Mouse (Mus musculus) ovary, postnatal 10 days (tissue): Measurements from ENCODE around the gene Smc5.

Experiments
- DNase-seq: peaks from one replicate; pipeline ENCODE4 v3.0.0; 2022; ENCODE audit warnings: low spot score

The Smc5 gene

DNA sequence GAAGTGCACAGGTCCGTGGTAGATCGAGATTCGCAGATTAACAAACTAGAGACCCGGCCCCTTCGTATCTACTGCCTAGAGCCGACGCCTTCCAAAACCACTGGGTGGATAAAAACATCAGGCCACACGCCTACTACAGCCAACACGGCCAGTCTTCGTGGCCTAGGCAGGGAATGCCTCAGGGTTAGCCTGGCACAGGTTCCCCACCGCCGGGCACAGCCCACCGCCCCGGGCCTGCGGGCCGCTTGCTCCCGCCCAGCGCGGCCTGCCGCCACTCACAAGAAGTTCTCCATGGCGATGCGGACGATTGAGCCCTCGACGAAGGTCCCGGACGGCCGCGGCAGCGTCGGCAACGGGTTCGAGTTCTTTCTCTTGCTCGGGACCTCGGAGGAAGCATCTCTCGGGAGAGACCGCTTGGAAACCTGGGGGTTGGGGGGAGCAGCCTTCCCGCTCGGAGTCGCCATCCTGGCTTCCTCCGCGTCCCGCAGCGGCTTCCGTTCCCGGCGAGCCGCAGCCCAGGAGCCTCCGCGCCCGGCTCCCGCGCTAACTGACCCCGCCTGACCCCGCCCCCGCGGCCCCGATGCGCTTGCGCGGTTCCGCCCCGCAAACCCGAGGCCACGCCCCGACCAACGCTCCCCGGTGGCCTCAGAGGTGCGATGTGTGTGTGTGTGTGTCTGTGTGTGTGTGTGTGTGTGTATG is at the start of gene Smc5:
TSS of gene Smc5 (minus strand) at position 543 of the 699 bp plus-strand sequence.
- DNase-seq, result peak; percentile 92

DNA sequence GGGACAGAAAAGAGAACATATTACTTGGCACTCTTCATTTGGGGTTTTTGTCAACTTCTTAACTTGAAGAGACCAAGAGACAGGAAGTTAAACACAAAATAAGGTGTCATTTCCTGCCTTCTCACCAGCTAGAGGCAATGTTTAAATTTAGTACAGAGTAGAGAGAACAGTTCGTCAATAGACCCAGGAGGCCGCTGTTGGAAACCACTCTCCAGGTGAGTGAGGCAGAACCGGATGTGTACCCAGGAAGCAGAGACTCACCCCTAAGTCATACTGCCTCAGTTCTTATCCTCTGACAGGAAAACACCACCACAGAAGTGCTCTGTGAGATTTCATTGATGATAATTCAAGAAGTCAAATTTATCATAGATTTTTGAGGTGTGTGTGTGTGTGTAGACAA is 49.4 kb upstream of the Smc5 start:
- DNase-seq, result no peak

DNA sequence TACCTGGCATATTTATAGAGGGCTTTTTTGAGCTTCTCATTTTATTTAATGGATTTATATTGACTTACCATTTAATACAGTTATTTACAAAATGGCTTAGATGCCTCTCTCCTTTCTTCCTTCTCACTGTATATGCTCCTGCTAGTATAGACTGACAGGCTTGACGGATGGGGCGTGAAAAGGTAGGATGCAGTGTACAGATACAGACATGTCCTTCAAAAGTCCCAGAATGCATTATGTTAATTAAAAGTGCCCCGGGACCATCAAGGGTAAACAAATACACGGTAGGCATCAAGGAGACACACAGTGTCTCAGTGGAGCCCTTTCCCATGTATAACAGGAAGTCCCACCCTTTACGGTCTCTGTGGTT is 44.3 kb upstream of the Smc5 start:
- no peak for DNase-seq

DNA sequence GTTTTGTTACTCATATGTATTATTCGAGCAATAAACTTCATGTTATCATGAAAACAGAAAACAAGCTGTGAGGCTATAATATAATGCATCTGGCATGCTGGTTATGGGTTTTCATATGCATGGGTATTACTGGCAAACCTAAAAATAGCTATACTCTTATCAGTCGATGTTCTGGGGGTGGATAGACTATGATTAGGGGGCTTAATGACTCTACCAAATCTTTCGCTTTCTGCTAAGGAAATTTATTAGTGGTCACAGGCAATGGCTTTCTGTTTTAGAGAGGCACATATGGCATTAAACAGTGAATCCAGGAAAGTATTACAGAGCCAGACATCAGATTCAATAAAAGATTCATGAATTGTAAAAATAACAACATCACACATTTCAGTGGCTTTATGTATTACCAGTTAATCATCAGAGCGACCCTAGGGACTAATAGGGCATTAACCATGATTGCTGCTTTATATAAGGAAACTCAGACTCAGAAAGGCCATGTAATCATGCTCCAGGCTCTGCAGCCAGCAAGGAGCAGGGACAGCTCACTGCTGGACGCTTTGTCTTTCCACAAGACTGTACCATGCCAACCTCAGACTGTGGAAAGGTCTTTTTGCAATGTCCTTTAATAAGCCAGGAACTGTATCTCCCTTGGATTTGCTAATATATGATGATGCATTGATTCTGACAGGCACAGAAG is 43.7 kb upstream of the Smc5 start:
- no peak for DNase-seq

DNA sequence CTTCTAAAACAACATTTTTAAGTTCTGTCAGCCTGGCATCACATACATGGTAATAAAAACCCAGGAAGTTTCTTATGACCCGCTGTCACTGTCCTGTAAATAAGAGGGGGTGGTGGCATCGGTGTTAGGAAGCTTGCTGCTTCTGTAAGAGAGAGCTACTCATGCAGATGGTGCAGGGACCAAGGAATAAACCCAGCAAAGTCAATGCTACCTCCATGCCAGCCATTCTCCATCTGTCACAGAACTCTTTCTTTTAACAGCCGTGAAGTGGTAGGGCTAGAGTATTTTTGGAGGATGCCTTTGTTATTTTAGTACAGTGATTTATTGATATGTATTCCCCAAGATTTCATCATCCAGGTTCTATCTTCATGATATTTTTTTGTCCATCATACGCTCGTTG is 43.2 kb upstream of the Smc5 start:
- DNase-seq, result no peak

DNA sequence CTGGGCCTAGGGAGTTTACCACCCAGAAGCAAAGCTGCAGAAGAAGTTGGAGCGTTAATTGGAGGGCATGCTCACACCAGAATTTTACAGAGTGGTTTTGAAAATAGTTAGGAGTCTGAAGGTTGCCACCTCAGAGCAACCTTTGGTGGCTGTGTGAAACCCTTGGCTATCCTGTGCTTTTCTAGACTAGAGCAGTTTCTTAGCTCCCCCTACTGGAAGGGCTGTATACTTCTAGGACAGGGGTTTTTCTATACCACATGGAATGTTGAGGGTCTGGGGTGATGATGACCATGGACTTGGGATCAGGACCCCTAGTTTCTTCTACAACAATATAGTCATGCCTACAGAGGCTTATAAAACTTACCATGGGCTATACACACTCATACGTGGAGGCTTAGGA is 36.3 kb upstream of the Smc5 start:
- DNase-seq, result no peak

DNA sequence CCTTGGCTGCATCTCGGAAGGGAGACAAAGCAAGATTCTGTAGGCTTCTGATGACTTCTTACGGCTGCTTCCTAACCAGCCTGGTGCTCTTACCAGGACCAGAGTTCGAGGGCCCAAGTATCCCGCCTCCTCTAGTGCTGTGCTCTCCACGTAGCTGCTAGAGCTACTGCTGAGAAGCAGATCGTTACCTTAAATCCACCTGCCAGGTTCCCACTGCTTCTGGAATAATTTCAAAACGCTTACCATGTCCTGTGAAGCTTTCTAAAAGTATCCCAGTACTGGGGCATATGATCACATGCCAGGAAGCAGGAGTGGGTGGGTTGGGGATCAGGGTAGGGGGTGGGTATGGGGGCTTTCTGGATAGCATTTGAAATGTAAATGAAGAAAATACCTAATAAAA is 33.0 kb upstream of the Smc5 start:
- no peak for DNase-seq

DNA sequence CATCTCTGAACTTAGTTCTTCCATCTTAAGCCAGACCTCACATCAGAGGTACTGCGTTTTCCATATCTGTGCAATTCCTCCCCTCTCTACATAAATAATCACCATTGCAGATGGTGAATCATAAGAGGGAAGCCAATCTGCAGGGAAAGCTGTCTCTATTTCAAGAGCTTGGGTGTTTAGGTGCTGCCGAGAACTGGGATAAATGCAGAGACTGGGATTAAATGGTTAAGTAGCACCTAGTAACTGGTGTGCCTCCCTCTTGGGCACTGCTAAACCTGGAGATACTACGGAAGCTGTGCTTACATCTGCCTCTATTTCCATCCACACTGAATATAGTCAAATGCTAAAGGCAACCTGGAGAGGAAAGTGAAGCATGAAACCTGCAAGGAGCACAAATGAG is 26.3 kb upstream of the Smc5 start:
- no peak for DNase-seq

DNA sequence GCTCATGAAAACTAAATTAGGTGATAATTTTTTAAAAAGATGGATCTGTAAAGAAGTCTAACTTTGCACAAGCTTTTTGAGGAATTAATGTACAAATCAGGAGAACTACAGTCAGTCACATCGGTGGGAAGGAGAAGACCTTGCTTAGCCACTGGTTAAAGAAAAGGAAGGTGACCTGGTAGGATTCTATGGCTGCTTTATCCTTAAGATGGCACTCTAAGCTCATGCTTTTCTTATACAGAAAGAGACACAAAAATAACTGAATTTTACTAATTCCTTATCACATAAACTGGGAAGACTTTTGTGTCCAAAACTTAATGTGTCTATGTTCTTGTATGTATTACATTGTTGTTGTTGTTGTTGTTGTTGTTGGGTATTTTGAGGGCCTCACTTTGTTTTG is 25.2 kb upstream of the Smc5 start:
- DNase-seq, result no peak

DNA sequence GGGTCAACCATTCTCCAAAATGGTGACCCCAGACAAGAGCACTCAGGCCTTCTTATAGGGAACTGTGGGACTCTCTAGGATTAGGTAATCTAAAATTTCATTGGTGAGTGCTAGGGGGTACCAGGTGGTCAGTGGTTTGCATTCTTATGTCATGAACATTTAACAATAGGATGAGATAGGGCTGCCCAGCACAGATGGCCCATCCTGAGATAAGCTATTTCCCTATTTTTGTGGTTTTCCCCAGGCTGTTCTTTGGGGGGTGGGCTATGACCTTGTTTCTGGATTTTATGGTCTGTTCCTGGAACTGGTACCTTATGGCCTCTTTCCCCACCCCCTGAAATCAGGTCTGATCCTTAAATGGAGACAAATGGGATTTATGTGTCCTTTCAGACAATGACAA is 23.5 kb upstream of the Smc5 start:
- no peak for DNase-seq

DNA sequence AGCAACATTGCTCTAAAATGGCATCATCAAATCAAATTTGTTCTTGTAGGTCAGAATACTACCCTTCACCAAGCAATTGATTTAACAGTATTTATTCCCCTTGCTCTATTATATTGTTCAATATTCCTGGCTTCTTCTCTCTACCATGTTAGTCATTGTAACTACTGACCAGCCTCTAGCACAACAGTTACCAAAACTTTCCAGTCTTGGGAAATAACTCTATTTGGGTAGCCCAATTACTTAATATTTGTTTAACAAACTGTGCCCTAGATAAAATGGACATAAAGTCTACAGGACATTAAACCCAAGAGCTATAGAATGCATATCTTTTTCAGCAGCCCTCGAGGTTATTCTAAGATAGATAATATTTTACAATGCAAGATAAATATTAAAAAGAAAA is 15.6 kb upstream of the Smc5 start:
- no peak for DNase-seq

DNA sequence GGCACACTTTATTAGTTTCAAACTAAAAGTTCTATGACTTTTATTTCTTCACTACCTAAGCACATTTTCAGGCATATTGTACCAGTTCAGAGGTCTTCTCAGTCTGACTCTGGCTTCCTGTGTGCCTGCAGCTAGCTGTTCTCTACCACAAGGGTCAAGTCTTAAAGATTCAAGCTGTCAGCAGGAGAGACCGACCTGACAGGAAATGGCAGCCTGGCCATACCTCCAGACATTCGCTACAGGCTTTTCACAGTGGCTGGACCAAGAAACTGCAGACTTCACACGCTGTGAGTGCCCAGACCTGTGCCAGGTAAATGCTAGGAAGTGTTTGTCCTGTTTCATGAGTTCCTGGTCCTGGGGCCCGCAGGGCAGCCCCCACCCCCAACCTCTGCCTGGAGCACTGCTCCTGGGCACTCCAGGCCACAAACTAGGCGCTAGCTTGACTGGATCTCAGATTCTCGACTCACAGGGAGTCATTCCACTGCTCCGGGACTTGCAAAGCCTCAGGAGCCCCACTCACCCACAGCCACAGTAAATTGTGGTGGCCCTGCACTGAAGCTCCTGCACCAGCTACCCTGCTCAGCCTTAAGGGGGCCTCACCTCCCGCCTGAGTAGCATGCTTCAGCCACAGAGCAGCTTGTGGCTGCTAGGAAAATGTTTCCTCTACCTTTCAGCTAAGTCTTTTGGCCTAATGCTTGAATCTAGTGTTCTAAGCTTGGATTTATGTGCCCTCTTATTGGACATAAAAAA is 8.4 kb upstream of the Smc5 start:
- no peak for DNase-seq

DNA sequence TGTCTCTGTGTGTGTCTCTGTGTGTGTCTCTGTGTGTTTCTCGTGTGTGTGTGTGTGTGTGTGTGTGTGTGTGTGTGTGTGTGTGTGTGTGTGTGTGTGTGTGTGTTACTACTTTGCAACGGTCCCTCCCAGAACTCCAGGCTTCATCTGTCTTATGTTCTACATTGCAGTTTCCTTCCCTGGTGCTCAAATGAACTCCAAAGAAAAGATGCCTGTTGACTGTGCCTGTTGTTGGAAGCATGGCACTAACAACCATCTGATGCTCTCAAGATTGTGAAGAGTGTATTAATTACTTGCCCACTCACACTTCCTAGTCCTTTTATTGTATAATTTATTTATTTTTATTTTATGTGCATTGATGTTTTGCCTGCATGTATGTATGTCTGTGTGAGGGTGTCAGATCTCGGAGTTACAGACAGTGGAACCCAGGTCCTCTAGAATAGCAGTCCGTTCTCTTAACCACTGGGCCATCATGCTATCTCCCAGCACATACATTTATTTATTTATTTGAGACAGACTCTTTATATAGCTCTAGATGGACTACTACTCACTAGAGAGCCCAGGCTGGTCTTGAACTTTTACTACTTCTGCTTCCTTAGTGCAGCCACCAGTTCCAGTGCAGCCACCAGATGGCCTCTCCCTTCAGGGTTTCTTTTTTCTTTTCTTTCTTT is 492 bp upstream of the Smc5 start:
- no peak for DNase-seq

DNA sequence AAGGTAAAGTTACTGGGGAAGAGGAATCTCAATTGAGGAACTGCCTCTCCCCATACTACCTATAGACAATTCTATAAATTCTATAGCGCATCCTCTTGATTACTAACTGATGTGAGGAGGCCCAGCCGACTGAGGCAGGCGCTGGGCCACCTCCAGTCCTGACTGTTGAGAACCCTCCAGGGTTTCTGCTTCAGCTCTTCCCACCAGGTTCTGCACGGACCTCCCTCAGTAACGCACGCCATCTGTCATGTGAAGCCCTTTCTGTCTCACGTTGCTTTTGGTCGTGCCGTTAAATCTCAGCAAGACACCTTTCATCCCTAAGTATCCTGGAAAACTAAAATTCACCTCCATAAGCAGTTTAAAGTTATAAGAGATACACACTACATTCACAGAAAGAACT is 16.9 kb downstream of the Smc5 start:
- no peak for DNase-seq

DNA sequence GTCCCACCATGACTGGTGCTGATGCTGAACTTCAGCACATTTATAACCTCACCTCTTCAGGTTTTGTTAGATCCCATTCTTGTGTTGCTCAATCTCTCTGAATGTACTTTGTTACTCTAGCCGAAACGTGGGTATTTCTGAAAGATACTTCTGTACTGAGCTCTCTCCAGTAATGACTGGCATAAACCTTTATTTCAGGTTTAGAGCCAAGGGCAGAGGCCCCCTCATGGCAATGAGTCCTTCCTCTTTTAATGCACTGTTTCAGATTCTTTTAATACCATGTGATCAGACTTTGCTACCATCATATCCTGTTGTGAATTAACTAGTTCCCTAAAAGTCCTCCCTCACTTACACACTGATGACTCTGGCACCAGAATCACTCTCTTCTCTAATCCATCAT is 27.2 kb downstream of the Smc5 start:
- no peak for DNase-seq

DNA sequence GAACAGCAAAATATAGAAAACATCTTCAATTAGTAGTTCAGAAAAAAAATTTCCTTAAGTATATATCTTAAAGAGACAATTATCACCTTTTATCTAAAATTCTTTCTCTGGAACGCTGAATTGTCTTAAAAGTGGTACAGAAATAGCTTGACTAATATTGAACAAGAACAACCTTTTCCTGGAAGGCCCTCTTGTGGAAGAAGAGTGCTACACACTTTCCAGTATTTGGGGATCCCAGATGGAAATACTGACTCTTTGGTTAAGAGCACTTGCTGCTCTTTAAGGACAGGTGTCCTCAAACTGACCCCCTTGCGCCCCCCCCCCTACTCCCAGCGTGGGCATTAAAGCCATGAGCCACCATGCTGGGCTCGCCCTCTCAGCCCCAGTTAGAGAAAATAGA is 48.6 kb downstream of the Smc5 start:
- DNase-seq, result no peak

DNA sequence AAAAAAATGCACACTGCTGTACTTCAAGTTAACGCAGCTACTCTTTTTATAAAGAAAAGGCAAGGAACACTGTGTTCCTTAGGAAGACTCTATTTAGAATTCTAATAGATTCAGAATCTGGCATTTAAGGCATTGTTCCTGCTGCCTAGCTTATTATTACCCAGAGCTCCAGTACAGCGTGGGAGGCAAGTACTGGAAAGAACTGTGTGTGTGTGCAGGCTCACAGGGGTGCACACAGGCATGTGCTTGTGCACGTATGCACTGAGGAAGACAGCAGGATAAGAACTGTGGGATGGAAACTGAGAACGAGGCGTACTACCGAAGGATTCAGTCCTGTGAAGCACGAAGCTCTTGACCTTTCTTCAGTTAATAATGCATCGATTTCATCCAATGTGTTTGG is 59.4 kb downstream of the Smc5 start:
- DNase-seq, result no peak

DNA sequence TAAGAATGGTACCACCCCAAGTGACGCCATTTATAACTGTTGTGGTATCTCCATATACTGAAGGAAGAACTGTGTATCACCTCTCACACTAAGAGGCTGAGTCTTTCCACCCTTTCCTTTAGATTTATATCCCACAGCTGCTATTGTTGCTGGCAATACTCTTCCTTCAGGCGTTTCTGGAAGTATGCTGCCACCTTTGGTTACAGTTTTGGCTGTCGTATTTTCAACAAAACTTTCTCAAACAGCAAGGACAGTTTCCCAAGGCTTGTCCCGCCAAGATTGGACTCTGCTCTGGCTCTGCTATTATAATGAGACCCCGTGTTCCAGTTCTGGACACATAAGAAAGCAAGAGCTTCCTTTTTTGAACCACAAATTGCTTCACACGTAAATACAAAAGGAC is 62.4 kb downstream of the Smc5 start:
- no peak for DNase-seq

DNA sequence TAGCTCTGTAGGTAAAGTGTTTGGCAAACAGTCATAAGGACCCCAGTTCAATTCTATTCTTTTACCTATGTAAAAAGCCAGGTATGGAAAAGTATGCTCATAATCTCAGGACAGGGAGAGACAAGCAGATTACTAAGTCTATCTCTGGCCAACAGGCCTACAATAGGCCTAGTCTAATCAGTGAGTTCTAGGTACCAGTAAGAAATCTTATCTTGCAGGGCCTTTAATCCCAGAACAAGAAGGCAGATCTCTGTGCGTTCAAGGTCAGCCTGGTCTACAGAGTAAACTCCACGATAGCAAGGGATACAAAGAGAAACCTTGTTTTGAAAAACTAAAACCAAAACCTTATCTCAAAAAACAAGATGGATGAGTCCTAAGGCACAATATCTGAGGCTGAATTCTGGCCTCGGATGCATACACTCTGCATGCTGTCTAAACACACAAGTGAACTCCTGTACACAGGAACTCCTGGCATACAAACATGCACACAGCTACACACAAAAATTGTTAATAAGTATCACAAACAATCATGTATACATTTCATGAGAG is 70.1 kb downstream of the Smc5 start:
- no peak for DNase-seq

DNA sequence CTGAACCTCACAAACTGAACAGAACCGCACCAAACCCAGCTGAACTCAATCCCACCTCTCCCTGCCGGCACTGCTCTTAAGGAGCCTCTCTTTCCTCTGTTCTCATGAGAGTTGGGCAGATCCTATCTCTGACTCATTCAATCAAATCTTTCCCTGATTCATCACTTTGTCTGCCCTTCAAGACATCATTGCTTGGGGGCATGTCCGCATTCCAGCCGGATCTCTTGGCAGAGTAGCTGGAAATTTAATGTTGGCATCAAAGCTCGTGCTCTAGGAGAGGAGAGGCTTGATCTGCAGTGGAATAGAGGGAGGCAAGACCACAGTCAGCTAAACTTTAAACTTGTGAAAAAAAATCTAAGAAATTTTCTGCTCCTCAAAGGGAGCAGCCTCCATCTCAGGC is 71.6 kb downstream of the Smc5 start:
- no peak for DNase-seq

DNA sequence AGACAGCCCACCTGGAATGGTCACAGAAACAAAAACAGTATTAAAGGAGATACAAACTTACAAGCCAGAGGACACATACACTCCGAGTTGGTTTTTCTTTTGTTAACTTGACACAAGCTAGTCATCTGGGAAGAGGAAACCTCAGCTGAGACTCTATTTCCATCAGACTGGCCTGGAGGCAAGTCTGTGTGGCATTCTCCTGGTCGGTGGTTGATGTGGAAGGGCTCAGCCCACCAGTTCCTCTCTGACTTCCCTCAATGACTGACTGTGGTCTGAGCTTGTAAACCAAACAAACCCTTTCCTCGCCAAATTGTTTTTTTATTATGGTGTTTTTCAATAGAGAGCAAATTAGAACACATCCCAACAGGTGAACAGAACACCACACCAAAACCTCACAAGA is 80.6 kb downstream of the Smc5 start:
- no peak for DNase-seq

DNA sequence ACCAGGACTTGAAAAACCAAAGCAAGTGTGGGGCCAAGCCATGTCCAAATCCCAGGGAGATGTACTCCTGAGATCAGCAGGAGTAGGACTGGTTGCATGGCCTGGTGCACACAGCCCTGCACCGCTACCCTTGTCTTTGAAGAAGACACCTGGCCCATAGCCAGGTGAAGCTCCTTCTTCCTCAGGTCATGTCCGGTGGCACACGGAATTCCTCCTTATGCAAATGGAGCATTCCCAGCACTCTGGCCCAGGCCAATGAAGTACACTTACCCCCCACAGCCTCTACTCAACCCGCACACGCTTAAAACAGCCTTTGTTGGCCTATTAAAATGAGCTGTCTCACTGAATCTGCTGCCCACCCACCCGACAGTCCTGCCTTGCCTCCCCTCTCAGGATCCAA is 82.2 kb downstream of the Smc5 start:
- DNase-seq, result no peak

DNA sequence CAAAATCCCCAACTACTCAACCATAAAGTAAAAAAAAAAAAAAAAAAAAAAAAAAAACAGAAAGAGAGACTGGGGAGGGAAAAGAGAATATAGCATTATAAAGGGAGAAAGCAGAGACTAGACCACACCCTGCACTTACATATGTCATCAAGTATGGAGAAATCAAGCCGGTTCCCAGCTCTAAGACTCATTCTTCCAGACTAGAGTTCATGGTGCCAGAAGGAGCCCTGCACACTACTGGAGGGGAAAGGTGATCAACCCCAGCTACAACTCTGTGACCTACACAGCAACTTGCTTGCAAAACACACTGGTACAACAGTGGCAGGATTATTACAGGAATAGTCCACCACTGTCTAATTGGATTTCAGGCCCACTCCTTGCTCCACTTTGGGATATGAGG is 84.0 kb downstream of the Smc5 start:
- no peak for DNase-seq
